Mouse (Mus musculus) kidney, embryonic 14.5 days (tissue): ENCODE measurements around the gene Fbxo48. TPM values are rescaled to one million over a fixed set of nuclear protein-coding genes. Genes with fewer than 3 reads are reported as not detected.

Experiments
- ATAC-seq: fragments of 200-750 bp; cut with Nextera tagmentation; 2 replicates; pipeline ENCODE4 v1.8.0; 2017; ENCODE audit warnings: moderate number of reproducible peaks, mild to moderate bottlenecking, moderate TSS enrichment, moderate library complexity; ENCODE audit not compliant: low FRiP score, low TSS enrichment
- H3K27ac ChIP-seq: fragments of 300-500 bp; sonication (generic); 2 replicates; pipeline ENCODE4 v1.5.1; 2014; ENCODE audit warnings: low read depth, mild to moderate bottlenecking, low read length, moderate library complexity, mixed read lengths
- H3K27me3 ChIP-seq: fragments of 300-500 bp; sonication (generic); 2 replicates; pipeline ENCODE4 v1.6.1; 2014; ENCODE audit warnings: mild to moderate bottlenecking, low read length; ENCODE audit not compliant: control insufficient read depth, insufficient read depth
- H3K36me3 ChIP-seq: fragments of 300-500 bp; sonication (generic); 2 replicates; pipeline ENCODE4 v1.6.1; 2014; ENCODE audit warnings: low read length, mixed read lengths; ENCODE audit not compliant: control insufficient read depth, insufficient read depth
- H3K4me1 ChIP-seq: fragments of 300-500 bp; sonication (generic); 2 replicates; pipeline ENCODE4 v1.6.1; 2014; ENCODE audit warnings: low read length, mixed read lengths; ENCODE audit not compliant: control insufficient read depth, insufficient read depth
- H3K4me2 ChIP-seq: fragments of 300-500 bp; sonication (generic); replicated peaks from 2 replicates; pipeline ENCODE4 v1.6.1; 2014; ENCODE audit warnings: low read depth, mild to moderate bottlenecking, low read length
- H3K4me3 ChIP-seq: fragments of 300-500 bp; sonication (generic); 2 replicates; pipeline ENCODE4 v1.5.1; 2014; ENCODE audit warnings: mild to moderate bottlenecking, low read length
- H3K9ac ChIP-seq: fragments of 300-500 bp; sonication (generic); 2 replicates; pipeline ENCODE4 v1.6.1; 2014; ENCODE audit warnings: low read depth, mild to moderate bottlenecking, low read length, moderate library complexity
- H3K9me3 ChIP-seq: fragments of 300-500 bp; sonication (generic); 2 replicates; pipeline ENCODE4 v1.6.1; 2016; ENCODE audit warnings: low read length; ENCODE audit not compliant: control insufficient read depth
- WGBS: fragments of 180-500 bp; shearing (Covaris S2); extraction: QIAGEN DNeasy Blood & Tissue Kit; methylation state at CpG from one replicate; pipeline ENCODE4 v1.1.7; 2014; 5-methylcytosine and 5-hydroxymethylcytosine counted together
- polyA plus RNA-seq: library from polyadenylated mRNA; unstranded; fragments of >200 nt; fragmentation: Nextera tagmentation; extraction: Ambion mirVana; gene quantifications from 2 replicates; pipeline ENCODE4 v1.2.1, GENCODE M21; 2014

Gene Fbxo48
- polyA plus RNA-seq, 1 experiment from 2014 or later = 2.3 TPM

DNA sequence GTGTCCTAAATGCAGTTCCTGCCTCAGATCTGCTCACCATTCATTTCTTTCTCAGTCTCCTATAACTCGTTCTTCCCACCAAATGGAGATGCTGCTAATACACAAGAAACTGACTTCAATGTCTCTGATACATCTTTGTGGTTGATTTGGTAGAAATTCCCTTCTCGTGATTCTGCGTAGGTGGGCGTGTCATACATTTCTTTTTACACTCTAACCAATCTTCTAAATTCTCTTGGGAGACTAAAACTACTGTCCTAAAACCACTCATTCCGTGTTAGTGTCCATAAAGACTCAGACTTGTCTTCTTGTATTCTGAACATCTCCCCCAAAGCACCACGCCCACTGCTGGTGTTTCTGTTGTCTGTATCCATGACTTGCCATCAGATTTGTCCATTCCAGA is 5.9 kb downstream of the Fbxo48 start:
- Histone ChIP-seq H3K9ac (no peak overlapping the region), H3K36me3 (no peaks in the 10 kb centered on the region; the same call in 1 of the 2 replicates), H3K27ac (no peak overlapping the region), H3K4me1 (peaks cover 2% of the 10 kb centered on the region; the same call in 1 of the 2 replicates), H3K4me2 (no peak overlapping the region), H3K9me3 (no peaks in the 10 kb centered on the region), H3K4me3 (no peak overlapping the region), H3K27me3 (no peaks in the 10 kb centered on the region)
- 89% methylated on average over 6 of the region's 6 CpGs for WGBS
- ATAC-seq = no peak

DNA sequence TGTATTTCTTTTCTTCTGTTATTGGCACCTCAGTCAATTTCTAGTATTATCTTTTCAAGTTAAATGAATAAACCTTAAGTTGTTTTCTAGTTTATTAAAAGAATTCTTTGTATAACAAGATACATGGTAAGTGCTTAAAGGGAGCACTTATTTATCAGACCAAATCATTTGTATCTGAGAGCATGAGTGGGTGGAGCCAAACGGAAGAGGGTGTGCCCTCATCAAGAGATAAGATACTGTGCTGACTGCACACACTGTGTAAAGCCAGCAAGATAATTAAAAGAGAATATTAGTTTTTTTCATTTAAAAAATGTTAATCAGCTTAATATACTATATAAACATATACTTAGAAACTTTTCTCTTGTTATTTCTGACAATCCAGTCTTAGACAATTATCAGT is 7.3 kb downstream of the Fbxo48 start:
- no peaks in the 10 kb centered on the region for H3K9me3 ChIP-seq
- 83% methylated on average over 1 of the region's 1 CpGs for WGBS

DNA sequence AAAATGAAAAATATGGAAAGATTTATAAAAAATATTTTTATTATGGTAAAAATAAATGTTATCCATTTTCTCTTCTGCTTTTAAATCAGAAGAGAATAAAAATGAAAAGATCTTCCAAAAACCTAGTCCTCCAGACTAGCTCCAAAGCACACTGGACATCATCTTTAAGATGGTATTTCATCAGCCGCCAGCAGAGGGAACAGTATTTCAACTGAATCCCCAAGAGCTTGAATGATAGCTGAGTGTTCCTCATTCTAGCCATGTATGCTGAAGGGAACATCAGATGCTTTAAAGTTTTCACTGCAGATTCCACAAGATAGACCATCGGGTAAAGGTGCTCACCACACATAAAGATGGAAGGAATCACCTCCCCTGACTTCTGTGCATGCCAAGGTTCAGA is 16.6 kb downstream of the Fbxo48 start:
- ATAC-seq = no peak
- H3K4me1 ChIP-seq = no peaks in the 10 kb centered on the region
- no peaks in the 10 kb centered on the region for H3K36me3 ChIP-seq
- 45% methylated on average over 2 of the region's 2 CpGs for WGBS
- no peak overlapping the region for H3K9ac ChIP-seq
- H3K4me3 ChIP-seq = no peak overlapping the region
- H3K9me3 ChIP-seq = no peaks in the 10 kb centered on the region
- no peak overlapping the region for H3K27ac ChIP-seq
- H3K27me3 ChIP-seq = no peaks in the 10 kb centered on the region
- no peak overlapping the region for H3K4me2 ChIP-seq

More for the DNA sequence above, 7.3 kb downstream of the Fbxo48 start:
- no peak overlapping the region for H3K4me2 ChIP-seq
- H3K27ac ChIP-seq = no peak overlapping the region
- H3K9ac ChIP-seq = no peak overlapping the region
- no peaks in the 10 kb centered on the region; the same call in 1 of the 2 replicates for H3K36me3 ChIP-seq
- H3K4me3 ChIP-seq = no peak overlapping the region
- ATAC-seq = no peak
- H3K4me1 ChIP-seq = no peaks in the 10 kb centered on the region
- H3K27me3 ChIP-seq = no peaks in the 10 kb centered on the region

DNA sequence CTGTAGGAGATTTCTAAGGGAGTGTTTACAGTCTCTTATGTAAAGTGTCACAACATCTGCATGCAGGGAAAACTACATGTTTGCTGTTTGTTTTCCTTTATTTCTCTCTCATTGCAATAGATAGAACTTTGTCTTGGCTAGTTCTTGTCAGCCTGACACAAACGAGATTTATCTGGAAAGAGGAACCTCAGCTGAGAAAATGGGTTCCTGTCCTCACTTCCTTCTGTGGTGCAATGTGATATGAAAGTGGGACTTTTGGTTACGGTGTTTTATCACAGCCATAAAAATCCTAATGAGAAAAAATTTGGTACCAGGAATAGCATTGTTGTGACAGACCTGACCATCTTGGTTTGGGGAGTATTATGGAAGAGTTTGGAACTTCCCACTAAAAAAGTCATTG is 18.5 kb downstream of the Fbxo48 start:
- Histone ChIP-seq H3K9ac (no peak overlapping the region), H3K27me3 (no peaks in the 10 kb centered on the region), H3K4me1 (no peaks in the 10 kb centered on the region), H3K36me3 (no peaks in the 10 kb centered on the region), H3K9me3 (no peaks in the 10 kb centered on the region), H3K4me3 (no peak overlapping the region), H3K4me2 (no peak overlapping the region), H3K27ac (no peak overlapping the region)
- WGBS = 68% methylated on average over 2 of the region's 2 CpGs
- ATAC-seq = no peak

DNA sequence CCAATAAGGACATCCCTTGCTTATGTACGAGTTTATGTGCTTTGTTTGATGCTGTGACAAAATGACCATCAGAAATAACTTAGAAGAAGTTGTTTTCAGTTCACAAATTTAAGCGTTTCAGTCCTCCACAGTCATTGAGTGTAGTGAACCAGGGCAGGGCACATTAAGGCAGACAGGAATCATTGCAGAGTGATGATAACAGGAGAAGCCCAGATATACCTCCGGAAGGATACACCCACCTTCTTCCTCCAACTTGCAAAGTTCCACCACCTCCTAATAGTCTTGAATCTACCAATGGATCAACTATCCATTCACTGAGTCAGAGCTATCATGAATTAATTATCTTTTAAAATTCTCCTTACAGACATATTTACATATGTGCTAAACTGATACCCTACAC is 20.9 kb downstream of the Fbxo48 start:
- Histone ChIP-seq H3K4me1 (no peaks in the 10 kb centered on the region), H3K4me3 (no peak overlapping the region), H3K27ac (no peak overlapping the region), H3K9me3 (no peaks in the 10 kb centered on the region), H3K9ac (no peak overlapping the region), H3K36me3 (no peaks in the 10 kb centered on the region), H3K27me3 (no peaks in the 10 kb centered on the region), H3K4me2 (no peak overlapping the region)
- ATAC-seq = no peak
- 88% methylated on average over 3 of the region's 3 CpGs for WGBS

DNA sequence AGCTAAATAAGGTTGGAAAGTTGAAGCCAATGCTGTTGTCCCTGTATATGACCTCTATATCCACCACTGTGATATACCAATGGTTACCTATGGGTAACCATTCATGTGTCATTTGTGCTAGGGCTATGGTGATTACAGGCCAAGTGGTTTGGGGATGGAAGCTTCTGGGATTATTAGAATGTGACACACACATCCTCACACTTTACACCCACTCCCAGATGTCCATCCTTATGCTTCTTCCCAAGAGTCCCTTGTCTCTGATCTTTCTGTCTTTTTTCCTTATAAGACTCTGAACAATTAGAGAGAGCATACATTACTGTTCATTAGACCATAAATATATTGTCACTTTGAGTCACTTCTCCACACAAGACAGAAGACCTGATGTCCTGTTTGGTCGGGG is 21.9 kb downstream of the Fbxo48 start:
- Histone ChIP-seq H3K4me2 (no peak overlapping the region), H3K27me3 (no peaks in the 10 kb centered on the region), H3K9me3 (no peaks in the 10 kb centered on the region), H3K4me3 (no peak overlapping the region), H3K36me3 (no peaks in the 10 kb centered on the region), H3K4me1 (no peaks in the 10 kb centered on the region), H3K9ac (no peak overlapping the region), H3K27ac (no peak overlapping the region)
- no peak for ATAC-seq
- 78% methylated on average over 1 of the region's 1 CpGs for WGBS

DNA sequence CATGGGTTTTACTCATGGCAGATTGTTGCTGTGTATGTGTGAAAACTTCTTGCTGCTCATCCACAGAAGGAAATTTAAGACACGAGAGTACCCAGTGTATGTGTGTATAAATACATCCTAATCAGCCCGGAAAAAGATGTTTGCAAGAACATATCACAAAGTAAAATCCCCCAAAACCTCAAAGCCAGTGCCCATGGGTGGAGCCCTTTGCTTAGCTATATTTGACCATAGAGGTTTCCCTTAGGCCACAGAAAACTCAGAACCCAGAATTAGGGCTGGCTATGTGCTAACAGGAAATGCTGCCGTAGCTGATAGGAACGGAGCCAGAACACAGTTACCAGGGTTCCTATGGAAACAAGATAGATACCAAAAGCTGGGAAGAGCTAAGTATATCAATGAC is 25.8 kb downstream of the Fbxo48 start:
- H3K36me3 ChIP-seq = no peaks in the 10 kb centered on the region
- no peak overlapping the region for H3K27ac ChIP-seq
- H3K4me2 ChIP-seq = no peak overlapping the region
- H3K4me1 ChIP-seq = no peaks in the 10 kb centered on the region
- H3K4me3 ChIP-seq = no peak overlapping the region
- 82% methylated on average over 4 of the region's 4 CpGs for WGBS
- H3K27me3 ChIP-seq = no peaks in the 10 kb centered on the region
- no peak for ATAC-seq
- H3K9me3 ChIP-seq = no peaks in the 10 kb centered on the region
- no peak overlapping the region for H3K9ac ChIP-seq

DNA sequence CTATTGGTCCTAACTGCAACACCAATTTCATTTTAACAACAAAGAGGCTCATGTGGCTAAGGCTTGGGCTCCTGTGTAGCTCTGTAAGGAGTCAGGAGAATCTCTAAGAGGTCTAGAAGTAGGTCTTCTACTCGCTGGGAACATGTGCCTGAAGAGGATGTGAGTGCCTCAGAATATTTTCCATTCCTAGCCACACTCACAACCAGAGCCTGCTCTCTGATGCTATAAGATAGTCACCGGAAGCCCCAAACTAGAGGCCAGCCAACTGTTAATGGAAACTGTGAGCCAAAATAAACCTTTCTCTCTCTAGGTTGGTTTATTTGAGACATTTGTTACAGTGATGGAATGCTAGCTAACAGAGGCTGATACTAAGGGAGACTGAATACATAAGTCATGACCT is 26.4 kb downstream of the Fbxo48 start:
- H3K27me3 ChIP-seq = no peaks in the 10 kb centered on the region
- H3K9me3 ChIP-seq = no peaks in the 10 kb centered on the region
- no peak overlapping the region for H3K27ac ChIP-seq
- 75% methylated on average over 2 of the region's 2 CpGs for WGBS
- no peaks in the 10 kb centered on the region for H3K36me3 ChIP-seq
- H3K4me2 ChIP-seq = no peak overlapping the region
- H3K4me1 ChIP-seq = no peaks in the 10 kb centered on the region
- no peak for ATAC-seq
- H3K4me3 ChIP-seq = no peak overlapping the region
- H3K9ac ChIP-seq = no peak overlapping the region

DNA sequence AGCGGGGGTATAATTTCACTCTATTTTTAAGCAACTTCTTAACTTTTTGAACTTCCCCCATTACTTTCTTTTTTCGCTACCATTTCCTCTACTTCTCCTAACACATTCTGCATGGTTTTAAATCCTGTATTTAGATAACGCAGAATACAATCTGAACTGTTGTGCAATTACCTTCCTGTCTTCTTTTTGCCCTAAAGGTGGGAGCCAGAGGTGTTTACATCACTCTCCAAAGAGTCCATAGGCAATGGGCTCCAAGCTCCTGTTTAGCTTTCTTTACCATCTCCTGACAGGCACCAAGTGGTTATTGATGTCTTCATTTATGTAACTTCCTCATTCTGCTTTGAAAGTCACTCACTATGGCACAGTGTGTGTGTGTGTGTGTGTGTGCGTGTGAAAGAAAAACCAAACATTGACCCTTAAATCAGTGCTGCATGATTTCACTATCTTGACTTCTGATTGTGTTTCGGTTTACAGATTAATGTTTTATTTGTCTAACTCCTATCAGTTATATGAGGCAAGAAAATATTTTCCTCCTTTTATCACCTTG is 27.1 kb downstream of the Fbxo48 start:
- Histone ChIP-seq H3K4me2 (no peak overlapping the region), H3K36me3 (no peaks in the 10 kb centered on the region), H3K27ac (no peak overlapping the region), H3K27me3 (no peaks in the 10 kb centered on the region), H3K4me3 (no peak overlapping the region), H3K9me3 (no peaks in the 10 kb centered on the region), H3K4me1 (no peaks in the 10 kb centered on the region), H3K9ac (no peak overlapping the region)
- WGBS = 78% methylated on average over 5 of the region's 5 CpGs
- no peak for ATAC-seq
